Mouse (Mus musculus) olfactory bulb, adult 2 months (tissue): Measurements from ENCODE around the gene Specc1.

Experiments used
- CTCF ChIP-seq: fragments of 200-500 bp; IDR thresholded peaks from 2 replicates; pipeline ENCODE4 v1.5.1; 2012; ENCODE audit warnings: low read depth, mild to moderate bottlenecking, low read length, moderate library complexity; ENCODE audit not compliant: insufficient read depth
- POLR2A ChIP-seq: fragments of 200-500 bp; IDR thresholded peaks from 2 replicates; pipeline ENCODE4 v1.6.1; 2012; ENCODE audit warnings: mild to moderate bottlenecking, low read depth, low read length, moderate library complexity; ENCODE audit not compliant: insufficient read depth

DNA sequence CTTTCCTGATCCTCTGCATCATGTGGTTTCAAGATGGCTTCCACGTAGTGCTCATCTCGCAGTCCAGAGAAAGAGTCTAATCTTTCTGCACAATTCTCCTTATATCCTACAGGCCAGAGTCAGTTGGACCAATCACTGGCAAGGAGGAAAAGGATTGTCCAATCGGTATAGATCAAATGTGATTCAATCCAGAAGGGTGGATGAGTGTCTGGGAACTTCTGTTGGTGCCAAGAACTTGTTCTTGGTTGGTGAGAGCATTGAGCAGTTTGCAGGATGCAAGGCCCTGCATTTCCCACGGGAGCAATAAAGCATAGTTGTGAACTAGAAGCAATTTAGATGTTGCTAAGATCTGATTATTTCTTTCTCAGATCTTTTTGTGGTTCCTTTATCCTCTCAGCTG is 287.9 kb downstream of the Specc1 start:
- TF ChIP-seq POLR2A (no peak), CTCF (no peak)
